Mouse (Mus musculus) urinary bladder, adult 18-20 months (tissue): ENCODE measurements at regions not wholly inside any gene's neighbourhood (a gene's known extent, or its start where the extent isn't known, plus 50 kb on each side); places are given as distances from the start of the nearest gene placed in this dataset.
A peak's percentile ranks its signal among the peaks of the same experiment; 100 is the strongest.

ENCODE experiments used
- DNase-seq, 2 experiments: peaks; one replicate each; pipeline ENCODE4 v3.0.0; 2022; ENCODE audit warnings: low spot score in 2 of 2, mixed read lengths in 2 of 2

DNA sequence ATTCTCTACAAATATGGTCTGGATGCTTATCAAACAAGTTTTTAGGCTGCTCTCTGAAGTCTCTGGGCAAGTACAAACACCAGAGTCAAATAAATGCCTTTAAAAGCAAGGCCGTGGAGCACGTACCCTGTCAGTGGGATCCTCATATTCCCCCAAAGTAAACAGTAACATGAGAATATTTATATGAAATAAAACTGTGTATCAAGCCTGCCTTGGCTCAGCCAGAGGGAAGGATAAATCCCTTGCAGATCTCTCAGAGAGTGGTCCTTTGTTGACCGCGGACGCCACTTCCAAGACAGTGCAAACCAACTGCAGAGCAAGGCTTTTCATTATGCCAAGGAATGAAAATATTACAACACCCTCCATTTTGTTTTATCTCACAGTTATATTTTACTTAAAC lies 104.8 kb upstream of the 1700066M21Rik start:
- no peak for DNase-seq

DNA sequence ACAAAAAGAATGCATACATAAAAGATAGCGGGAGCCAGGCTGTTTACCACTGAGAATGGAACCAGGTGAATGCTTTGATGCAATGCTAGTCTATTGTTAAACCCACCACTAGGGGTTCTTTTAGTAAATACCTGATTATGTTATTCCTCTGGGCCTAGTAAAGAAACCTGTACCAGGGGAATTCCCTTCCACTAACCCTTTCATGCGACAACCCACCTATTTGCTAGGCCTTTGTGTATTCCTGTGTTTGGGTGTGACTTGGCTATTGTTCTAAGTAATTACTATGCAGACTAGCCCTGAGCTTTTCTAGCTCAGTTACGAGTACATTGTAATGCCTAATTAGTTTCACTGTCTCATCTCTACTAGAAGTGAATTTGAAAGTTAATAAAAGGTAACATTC lies 95.9 kb upstream of the 1700066M21Rik start:
- no peak for DNase-seq

DNA sequence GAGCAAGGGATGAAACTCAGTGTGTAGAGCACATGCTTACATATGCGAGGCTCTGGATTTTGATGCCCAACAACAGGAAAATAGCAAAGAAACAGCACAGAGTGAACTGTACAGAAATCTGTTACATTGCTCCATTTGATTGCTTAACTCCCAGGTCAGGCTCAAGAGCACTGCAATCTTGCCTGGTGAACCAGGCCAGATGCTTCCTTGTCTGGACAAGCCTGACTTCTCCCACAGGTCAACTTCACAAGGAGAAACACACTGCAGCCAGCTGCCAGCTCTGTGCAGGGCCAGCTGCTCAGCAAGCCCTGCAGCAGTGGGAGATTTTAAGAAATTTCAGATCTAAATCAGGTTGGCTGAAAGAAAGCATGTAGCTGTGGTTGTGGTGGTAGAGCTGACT lies 81.2 kb upstream of the 1700066M21Rik start:
- peak; percentile 7 to 18 for DNase-seq

DNA sequence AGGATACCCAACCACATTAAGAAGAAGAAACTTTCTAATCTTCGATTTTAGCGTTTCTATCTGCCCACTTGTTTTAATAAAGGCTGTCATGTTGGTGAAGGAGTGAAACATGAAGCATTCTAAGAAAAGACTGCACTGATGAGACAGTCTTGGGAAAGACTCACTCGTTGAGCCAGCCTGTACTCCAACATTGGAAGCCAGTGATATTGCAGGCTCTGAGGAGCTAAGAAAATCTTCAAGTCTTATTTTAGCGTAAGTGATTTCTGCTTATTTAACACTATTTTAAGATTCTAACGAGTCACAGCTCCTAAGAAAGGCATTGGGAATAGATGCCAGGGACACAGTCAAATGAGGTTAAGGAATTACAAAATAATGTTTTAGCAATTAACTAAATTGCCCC lies 78.9 kb upstream of the 1700066M21Rik start:
- DNase-seq = no peak

GRCm38 (mm10) chr1:57301260-57301979 lies 76.0 kb upstream of the 1700066M21Rik start:
- no peak for DNase-seq

DNA sequence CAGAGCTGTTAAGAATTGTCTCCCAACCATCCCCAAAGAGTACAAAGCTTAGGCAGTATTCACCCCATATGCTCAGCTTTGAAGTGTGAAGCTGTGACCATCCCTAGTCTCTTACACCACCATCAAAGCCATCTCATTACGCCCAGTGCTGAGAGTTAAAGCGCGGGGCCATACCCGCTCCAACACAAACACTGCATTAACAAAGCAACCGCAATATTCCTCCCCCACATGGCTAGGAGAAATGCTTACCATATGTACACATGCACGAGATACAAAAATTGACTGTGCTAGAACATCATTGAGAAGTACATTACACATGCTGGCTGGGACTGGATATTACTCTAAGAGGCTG lies 75.5 kb upstream of the 1700066M21Rik start:
- DNase-seq = no peak

DNA sequence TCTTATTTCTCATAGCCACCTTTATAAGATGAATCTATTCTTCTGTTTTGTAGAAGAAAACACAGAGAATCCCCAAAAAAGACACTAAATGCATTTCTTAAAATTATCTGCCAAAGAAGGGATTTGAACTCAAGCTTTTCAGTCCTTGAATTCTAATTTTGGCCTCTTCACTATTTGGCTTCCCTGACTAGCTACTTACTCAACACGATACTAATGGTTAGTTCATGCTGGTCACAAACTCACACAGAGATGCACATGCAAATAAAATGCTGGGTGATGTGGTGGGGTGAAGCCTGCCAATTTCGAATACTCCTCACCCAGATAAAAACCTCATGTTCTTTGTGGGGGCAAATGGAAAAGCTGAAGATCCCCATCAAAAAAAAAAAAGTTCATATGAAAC lies 72.7 kb upstream of the 1700066M21Rik start:
- no peak for DNase-seq

DNA sequence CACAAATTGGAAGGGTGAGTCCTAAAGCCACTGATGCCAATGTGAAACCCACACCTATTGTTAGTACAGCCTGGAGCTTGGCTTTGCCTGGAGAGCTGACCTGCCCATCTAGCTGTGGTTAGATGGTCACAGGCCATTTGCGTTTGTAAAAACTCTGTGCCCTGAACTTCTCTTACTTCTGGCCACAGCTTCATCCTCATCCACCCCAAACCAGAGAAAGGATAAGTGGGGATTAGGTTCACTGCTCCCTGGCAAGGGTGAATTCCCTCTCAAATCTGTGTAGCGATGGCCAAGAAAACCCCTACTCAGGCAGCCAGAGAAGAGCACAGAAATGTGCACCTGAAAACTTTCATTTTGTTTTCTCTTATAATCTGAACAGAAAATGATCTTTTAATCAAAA lies 54.9 kb upstream of the 1700066M21Rik start:
- no peak for DNase-seq

DNA sequence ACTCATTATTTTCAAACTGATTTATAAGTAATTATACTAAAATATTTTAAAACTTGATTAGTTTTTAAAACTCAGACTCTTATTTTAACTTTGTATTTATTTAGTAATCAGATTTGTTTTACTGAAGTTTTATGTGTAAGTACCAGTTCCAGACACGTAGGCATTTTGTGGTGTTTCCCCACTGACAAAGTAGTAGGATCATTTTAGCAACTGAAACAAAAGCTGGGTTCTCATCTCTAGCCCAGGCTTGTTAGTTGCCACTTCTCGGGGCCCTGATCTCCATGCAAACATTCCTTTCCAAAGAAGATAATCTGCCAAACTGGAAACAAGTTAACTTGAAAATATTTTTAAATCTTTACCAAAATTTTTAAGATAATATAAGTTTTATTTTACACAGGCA lies 54.3 kb upstream of the 1700066M21Rik start:
- no peak for DNase-seq

DNA sequence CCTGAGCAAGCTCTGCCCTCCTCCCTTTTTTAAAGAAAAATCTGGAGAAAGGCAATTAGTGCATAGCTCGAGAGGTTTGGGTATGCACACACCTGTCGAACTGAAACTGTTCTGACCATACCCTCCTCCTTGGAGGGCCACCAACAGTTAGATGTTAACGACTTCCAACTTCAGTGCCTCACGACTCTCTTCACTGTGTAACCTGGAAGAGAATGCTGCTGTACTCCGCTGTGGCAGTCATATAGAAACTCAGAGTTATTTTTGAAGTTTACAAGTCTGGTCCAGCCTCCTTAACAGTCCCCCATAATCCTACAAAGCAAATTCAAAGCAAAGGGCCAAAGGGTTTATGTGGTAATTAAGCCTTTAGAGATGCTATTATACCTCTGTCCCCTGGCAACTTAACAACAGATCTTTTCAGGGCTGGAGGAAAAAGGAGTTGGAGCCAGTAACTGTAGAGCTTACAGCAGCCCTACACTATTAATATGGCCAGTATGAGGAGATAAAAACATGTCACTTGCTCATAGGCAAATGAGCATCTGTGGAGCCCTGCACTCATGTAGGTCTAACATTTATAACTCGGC lies 51.7 kb upstream of the 1700066M21Rik start:
- DNase-seq = no peak
